Mouse (Mus musculus): ENCODE results near the gene Stat4. TPM values are rescaled to one million over a fixed set of nuclear protein-coding genes. Genes with fewer than 3 reads are reported as not detected.

Gene Stat4
- polyA plus RNA-seq, 1 experiment from 2014 or later = 0.39 TPM

- Histone ChIP-seq H3K4me1 (peaks cover 6% of the 10 kb centered on the region), H3K4me2 (replicated peaks) (no peak overlapping the region), H3K9ac (replicated peaks) (no peak overlapping the region), H3K9me3 (no peaks in the 10 kb centered on the region), H3K27me3 (no peaks in the 10 kb centered on the region), H3K36me3 (no peaks in the 10 kb centered on the region), H3K4me3 (no peak overlapping the region), H3K27ac (replicated peaks) (no peak overlapping the region)
- whole genome bisulfite sequencing = 57% methylated on average over 5 of the region's 5 CpGs
- no peak for ATAC-seq (replicated peaks)
These were observed 11.6 kb downstream of the Stat4 start for GRCm38 (mm10) chr1:51998542-51998941.

- Histone ChIP-seq H3K36me3 (no peaks in the 10 kb centered on the region), H3K4me3 (no peak overlapping the region), H3K9me3 (no peaks in the 10 kb centered on the region), H3K4me1 (peaks cover 7% of the 10 kb centered on the region), H3K27me3 (no peaks in the 10 kb centered on the region), H3K4me2 (replicated peaks) (no peak overlapping the region), H3K27ac (replicated peaks) (no peak overlapping the region), H3K9ac (replicated peaks) (no peak overlapping the region)
- WGBS = 17% methylated on average over 8 of the region's 8 CpGs
- ATAC-seq (replicated peaks) = peak; percentile 77; the same call in 1 of the 2 replicates
These were observed 17.1 kb downstream of the Stat4 start for GRCm38 (mm10) chr1:52004096-52004495.

- Histone ChIP-seq H3K9me3 (no peaks in the 10 kb centered on the region), H3K4me2 (replicated peaks) (peak overlapping the region; percentile 35), H3K27ac (replicated peaks) (no peak overlapping the region), H3K27me3 (no peaks in the 10 kb centered on the region), H3K9ac (replicated peaks) (peak overlapping the region; percentile 13; the same call in 1 of the 2 replicates), H3K36me3 (no peaks in the 10 kb centered on the region), H3K4me3 (peak overlapping the region; percentile 23), H3K4me1 (peaks cover 7% of the 10 kb centered on the region)
- no peak for ATAC-seq (replicated peaks)
- WGBS = 9% methylated on average over 11 of the region's 11 CpGs
These were observed 21.5 kb downstream of the Stat4 start for GRCm38 (mm10) chr1:52008443-52008842.

- H3K9me3 ChIP-seq = no peaks in the 10 kb centered on the region
- ATAC-seq (replicated peaks) = no peak
- peak overlapping the region; percentile 23 for H3K4me3 ChIP-seq
- peak overlapping the region; percentile 35 for H3K4me2 ChIP-seq (replicated peaks)
- H3K27me3 ChIP-seq = no peaks in the 10 kb centered on the region
- no peak overlapping the region for H3K27ac ChIP-seq (replicated peaks)
- WGBS = 4% methylated on average over 12 of the region's 12 CpGs
- no peak overlapping the region for H3K9ac ChIP-seq (replicated peaks)
- H3K36me3 ChIP-seq = no peaks in the 10 kb centered on the region
- H3K4me1 ChIP-seq = peaks cover 7% of the 10 kb centered on the region
These were observed 22.0 kb downstream of the Stat4 start for GRCm38 (mm10) chr1:52008947-52009346.

- H3K9me3 ChIP-seq = no peaks in the 10 kb centered on the region
- ATAC-seq (replicated peaks) = no peak
- whole genome bisulfite sequencing = 86% methylated on average over 5 of the region's 5 CpGs
- H3K9ac ChIP-seq (replicated peaks) = no peak overlapping the region
- H3K36me3 ChIP-seq = no peaks in the 10 kb centered on the region
- H3K4me1 ChIP-seq = peaks cover 7% of the 10 kb centered on the region
- H3K27me3 ChIP-seq = no peaks in the 10 kb centered on the region
- H3K27ac ChIP-seq (replicated peaks) = no peak overlapping the region
- no peak overlapping the region for H3K4me2 ChIP-seq (replicated peaks)
- no peak overlapping the region for H3K4me3 ChIP-seq
These were observed 23.8 kb downstream of the Stat4 start for GRCm38 (mm10) chr1:52010741-52011140.

GRCm38 (mm10) chr1:52011227-52011626, 24.3 kb downstream of the Stat4 start:
- no peaks in the 10 kb centered on the region for H3K27me3 ChIP-seq
- no peak overlapping the region for H3K9ac ChIP-seq (replicated peaks)
- 79% methylated on average over 3 of the region's 3 CpGs for whole genome bisulfite sequencing
- H3K36me3 ChIP-seq = no peaks in the 10 kb centered on the region
- ATAC-seq (replicated peaks) = no peak
- no peak overlapping the region for H3K27ac ChIP-seq (replicated peaks)
- no peaks in the 10 kb centered on the region for H3K9me3 ChIP-seq
- H3K4me1 ChIP-seq = peaks cover 7% of the 10 kb centered on the region
- H3K4me2 ChIP-seq (replicated peaks) = no peak overlapping the region
- no peak overlapping the region for H3K4me3 ChIP-seq

GRCm38 (mm10) chr1:52012231-52012630, 25.3 kb downstream of the Stat4 start:
- no peak overlapping the region for H3K27ac ChIP-seq (replicated peaks)
- H3K36me3 ChIP-seq = no peaks in the 10 kb centered on the region
- ATAC-seq (replicated peaks) = no peak
- no peak overlapping the region for H3K4me2 ChIP-seq (replicated peaks)
- H3K9ac ChIP-seq (replicated peaks) = no peak overlapping the region
- H3K4me1 ChIP-seq = peaks cover 7% of the 10 kb centered on the region
- H3K4me3 ChIP-seq = no peak overlapping the region
- H3K27me3 ChIP-seq = no peaks in the 10 kb centered on the region
- H3K9me3 ChIP-seq = no peaks in the 10 kb centered on the region

GRCm38 (mm10) chr1:52012757-52013156, 25.8 kb downstream of the Stat4 start:
- Histone ChIP-seq H3K27ac (replicated peaks) (no peak overlapping the region), H3K36me3 (no peaks in the 10 kb centered on the region), H3K9me3 (no peaks in the 10 kb centered on the region), H3K27me3 (no peaks in the 10 kb centered on the region), H3K9ac (replicated peaks) (no peak overlapping the region), H3K4me1 (peaks cover 7% of the 10 kb centered on the region), H3K4me2 (replicated peaks) (no peak overlapping the region), H3K4me3 (no peak overlapping the region)
- 66% methylated on average over 7 of the region's 7 CpGs for WGBS
- no peak for ATAC-seq (replicated peaks)

- Histone ChIP-seq H3K27me3 (no peaks in the 10 kb centered on the region), H3K9ac (replicated peaks) (no peak overlapping the region), H3K4me3 (no peak overlapping the region), H3K9me3 (no peaks in the 10 kb centered on the region), H3K27ac (replicated peaks) (no peak overlapping the region), H3K36me3 (no peaks in the 10 kb centered on the region), H3K4me2 (replicated peaks) (no peak overlapping the region), H3K4me1 (no peaks in the 10 kb centered on the region)
- 81% methylated on average over 4 of the region's 4 CpGs for whole genome bisulfite sequencing
- no peak for ATAC-seq (replicated peaks)
These were observed 32.7 kb downstream of the Stat4 start for GRCm38 (mm10) chr1:52019621-52020020.

- H3K9ac ChIP-seq (replicated peaks) = no peak overlapping the region
- H3K27me3 ChIP-seq = no peaks in the 10 kb centered on the region
- no peak overlapping the region for H3K4me3 ChIP-seq
- WGBS = 90% methylated on average over 4 of the region's 4 CpGs
- ATAC-seq (replicated peaks) = no peak
- H3K4me2 ChIP-seq (replicated peaks) = no peak overlapping the region
- H3K27ac ChIP-seq (replicated peaks) = no peak overlapping the region
- no peaks in the 10 kb centered on the region for H3K36me3 ChIP-seq
- H3K4me1 ChIP-seq = no peaks in the 10 kb centered on the region
- H3K9me3 ChIP-seq = no peaks in the 10 kb centered on the region
These were observed 35.2 kb downstream of the Stat4 start for GRCm38 (mm10) chr1:52021936-52022725.

GRCm38 (mm10) chr1:52028686-52029085, 41.7 kb downstream of the Stat4 start:
- H3K9me3 ChIP-seq = no peaks in the 10 kb centered on the region
- H3K9ac ChIP-seq (replicated peaks) = no peak overlapping the region
- 94% methylated on average over 5 of the region's 5 CpGs for WGBS
- no peak overlapping the region for H3K27ac ChIP-seq (replicated peaks)
- ATAC-seq (replicated peaks) = no peak
- H3K4me1 ChIP-seq = no peaks in the 10 kb centered on the region
- H3K27me3 ChIP-seq = no peaks in the 10 kb centered on the region
- H3K4me2 ChIP-seq (replicated peaks) = no peak overlapping the region
- no peak overlapping the region for H3K4me3 ChIP-seq
- no peaks in the 10 kb centered on the region for H3K36me3 ChIP-seq

GRCm38 (mm10) chr1:52034816-52035752, 48.1 kb downstream of the Stat4 start:
- no peaks in the 10 kb centered on the region for H3K4me1 ChIP-seq
- H3K9me3 ChIP-seq = no peaks in the 10 kb centered on the region
- no peak overlapping the region for H3K9ac ChIP-seq (replicated peaks)
- no peaks in the 10 kb centered on the region for H3K27me3 ChIP-seq
- no peak overlapping the region for H3K27ac ChIP-seq (replicated peaks)
- H3K36me3 ChIP-seq = no peaks in the 10 kb centered on the region
- ATAC-seq (replicated peaks) = no peak
- H3K4me3 ChIP-seq = no peak overlapping the region
- no peak overlapping the region for H3K4me2 ChIP-seq (replicated peaks)
- WGBS = 91% methylated on average over 12 of the region's 12 CpGs
